Mouse (Mus musculus) cerebellum, postnatal 14 days (tissue): ENCODE measurements around the gene Hand2.

ENCODE experiments used
- DNase-seq, 2 experiments: peaks; one replicate each; pipeline ENCODE4 v3.0.0; 2021; ENCODE audit warnings: mixed read lengths in 2 of 2

Hand2 gene

DNA sequence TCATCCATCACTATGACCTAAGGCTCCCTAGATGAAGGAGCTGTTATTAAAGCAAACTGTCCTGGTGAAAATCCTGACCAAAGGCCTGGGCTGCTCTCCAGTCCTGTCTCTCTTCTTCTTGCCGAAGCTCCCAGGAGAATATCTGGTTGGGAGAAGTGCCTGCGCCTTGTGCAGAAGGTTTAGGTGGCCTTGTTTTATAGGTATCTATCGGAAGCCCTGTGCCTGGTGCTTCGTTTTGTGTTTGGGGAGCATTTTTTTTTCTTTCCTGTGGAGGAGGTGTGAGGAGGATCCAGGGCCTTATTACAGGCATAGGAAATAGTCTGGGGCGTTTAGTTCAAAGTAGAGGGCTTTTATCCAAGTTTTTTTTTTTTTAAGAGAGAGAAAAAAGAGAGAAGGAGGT lies 3.9 kb downstream of the Hand2 start:
- no peak for DNase-seq

- DNase-seq: no peak
These were observed 4.5 kb downstream of the Hand2 start for GRCm38 (mm10) chr8:57325111-57325891.

- DNase-seq: no peak
These were observed 5.6 kb downstream of the Hand2 start for GRCm38 (mm10) chr8:57326091-57327065.

- DNase-seq: no peak
These were observed 6.7 kb downstream of the Hand2 start for GRCm38 (mm10) chr8:57327281-57328160.

DNA sequence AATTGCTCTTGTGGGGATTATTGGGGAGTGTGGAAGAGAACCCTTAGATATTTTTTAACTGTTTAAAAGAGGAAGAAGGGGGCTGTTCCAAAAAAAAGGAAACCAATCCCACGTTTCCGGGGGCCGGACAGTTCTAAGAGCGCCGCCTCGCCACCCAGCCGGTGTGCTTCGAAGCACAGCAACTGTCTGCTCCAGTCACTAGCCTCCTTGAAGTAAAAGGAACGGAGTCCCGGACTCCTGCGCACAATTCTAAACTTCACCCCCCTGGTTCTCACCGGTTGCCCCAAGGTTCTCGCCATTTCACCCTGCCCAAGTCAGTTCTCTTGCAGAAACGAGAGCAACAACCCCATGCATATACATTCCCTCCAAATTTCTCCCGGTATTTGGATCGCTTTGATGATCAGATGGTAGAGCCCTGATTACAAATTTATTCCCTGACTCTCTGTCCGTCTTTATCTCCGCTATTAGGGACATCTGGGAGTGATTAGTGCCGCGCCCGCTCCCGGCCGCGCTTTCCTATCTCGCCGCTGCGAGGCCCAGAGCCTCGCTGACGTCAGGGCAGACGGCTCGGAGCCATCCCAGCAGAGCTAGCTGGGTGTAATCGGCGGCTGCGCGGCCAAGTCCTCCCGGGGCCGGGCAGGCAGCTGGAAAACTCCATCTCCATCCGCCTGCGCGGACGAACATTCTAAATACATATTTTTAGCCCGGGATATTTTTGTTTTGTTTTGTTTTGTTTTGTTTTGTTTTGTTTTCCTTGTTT lies 7.6 kb downstream of the Hand2 start:
- DNase-seq: no peak

GRCm38 (mm10) chr8:57328931-57329341 lies 8.2 kb downstream of the Hand2 start:
- DNase-seq: no peak

- no peak for DNase-seq
These were observed 9.3 kb downstream of the Hand2 start for GRCm38 (mm10) chr8:57330106-57330505.

- DNase-seq: no peak
These were observed 11.2 kb downstream of the Hand2 start for GRCm38 (mm10) chr8:57331727-57332630.

GRCm38 (mm10) chr8:57332676-57333482 lies 12.1 kb downstream of the Hand2 start:
- no peak for DNase-seq

DNA sequence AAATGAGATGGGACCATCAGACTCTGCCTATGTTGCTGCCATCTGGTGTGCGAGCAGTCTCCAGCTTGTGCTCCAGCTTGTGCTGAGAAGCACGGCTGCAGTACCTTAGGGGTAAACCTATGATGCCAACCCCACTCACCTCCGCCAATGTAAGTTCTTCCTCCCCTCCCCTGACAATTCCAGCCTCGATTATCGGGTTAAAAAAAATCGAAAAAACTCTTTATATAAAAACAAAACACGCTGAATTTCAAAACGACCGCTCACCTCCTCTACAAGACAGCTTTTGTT lies 12.6 kb downstream of the Hand2 start:
- no peak for DNase-seq

GRCm38 (mm10) chr8:57333795-57334551 lies 13.2 kb downstream of the Hand2 start:
- no peak for DNase-seq

DNA sequence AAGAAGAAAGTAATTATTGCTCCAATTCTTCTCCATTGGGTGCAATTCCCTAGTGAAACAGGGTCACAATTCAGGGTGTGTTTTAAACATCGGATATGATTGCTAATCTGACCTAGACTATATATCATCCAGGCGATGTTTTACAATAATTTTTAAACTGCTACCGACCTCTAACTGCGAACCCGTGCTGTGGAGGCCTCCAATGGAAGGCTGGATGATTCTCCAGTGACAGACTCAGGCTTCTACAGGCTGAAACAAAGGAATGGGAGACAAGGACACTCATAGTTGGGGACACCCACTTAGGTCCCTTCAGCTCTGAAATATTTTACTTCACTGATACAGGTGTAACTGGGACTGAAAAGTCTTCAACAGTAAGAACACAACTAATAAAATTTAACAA lies 13.9 kb downstream of the Hand2 start:
- no peak for DNase-seq

GRCm38 (mm10) chr8:57337271-57338030 lies 16.7 kb downstream of the Hand2 start:
- no peak for DNase-seq

DNA sequence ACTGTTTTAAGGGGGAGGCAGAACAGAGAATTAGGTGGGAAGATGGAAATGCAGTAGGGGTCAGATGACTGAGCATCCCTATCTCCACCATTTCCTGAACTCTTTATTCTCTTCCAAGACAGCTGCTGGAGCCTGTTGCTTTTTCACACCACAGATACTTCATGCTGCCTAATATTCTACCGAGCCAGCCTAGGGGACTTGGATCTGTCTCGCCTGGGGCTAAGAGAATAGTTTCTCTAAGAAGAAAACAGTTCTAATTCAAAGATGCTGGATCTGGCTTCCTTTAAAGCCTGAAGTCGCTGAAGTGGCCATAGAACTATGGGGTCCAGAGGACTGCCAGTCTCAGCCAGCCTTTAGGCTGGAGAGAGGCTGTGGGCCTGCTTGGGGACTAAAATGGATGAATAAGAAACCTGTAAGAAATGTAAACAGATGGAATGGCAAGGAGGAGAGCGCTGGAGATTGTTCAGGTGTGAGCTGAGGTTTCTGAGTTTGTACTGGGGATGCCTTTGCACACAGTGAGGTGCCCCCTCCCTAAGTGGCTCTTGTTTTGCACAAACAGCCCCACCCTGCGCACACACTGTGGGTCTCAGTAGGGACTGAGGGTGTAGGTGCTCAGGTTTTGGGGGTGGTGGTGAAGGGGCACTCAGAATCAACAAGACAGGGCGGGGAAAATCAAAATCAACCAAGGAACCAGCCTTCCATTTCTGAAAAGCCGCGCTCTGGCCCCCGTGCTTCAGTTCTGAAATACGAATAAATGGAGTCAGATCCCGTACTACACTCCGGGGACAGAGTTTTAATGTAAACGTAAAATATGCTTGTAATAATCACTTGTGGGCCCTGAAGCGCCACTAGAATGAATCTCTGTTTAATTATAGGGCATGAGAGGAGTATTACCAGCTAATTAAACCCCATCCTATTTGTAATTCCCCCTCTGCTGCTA lies 19.2 kb downstream of the Hand2 start:
- DNase-seq: no peak

- DNase-seq: no peak
These were observed 20.2 kb downstream of the Hand2 start for GRCm38 (mm10) chr8:57340840-57341540.

GRCm38 (mm10) chr8:57341541-57341840 lies 20.7 kb downstream of the Hand2 start:
- DNase-seq: no peak
